Mouse (Mus musculus) stomach, postnatal 0 days (tissue): ENCODE measurements at regions not wholly inside any gene's neighbourhood (a gene's known extent, or its start where the extent isn't known, plus 50 kb on each side); places are given as distances from the start of the nearest gene placed in this dataset.

ENCODE experiments used
- ATAC-seq: fragments of 200-750 bp; cut with Nextera tagmentation; 2 replicates; pipeline ENCODE4 v1.8.0; 2017; ENCODE audit not compliant: low FRiP score, low TSS enrichment
- DNase-seq: peaks from one replicate; pipeline ENCODE4 v3.0.0-alpha.2; 2016; ENCODE audit warnings: low spot score
- H3K27ac ChIP-seq: fragments of 300-500 bp; sonication (generic); replicated peaks from 2 replicates; pipeline ENCODE4 v1.5.1; 2014; ENCODE audit warnings: mild to moderate bottlenecking, control low read depth
- H3K27me3 ChIP-seq: fragments of 300-500 bp; sonication (generic); 2 replicates; pipeline ENCODE4 v1.6.1; 2014; ENCODE audit warnings: low read length; ENCODE audit not compliant: control insufficient read depth, insufficient read depth
- H3K36me3 ChIP-seq: fragments of 300-500 bp; sonication (generic); 2 replicates; pipeline ENCODE4 v1.6.1; 2014; ENCODE audit warnings: low read length, mixed read lengths; ENCODE audit not compliant: control insufficient read depth, insufficient read depth
- H3K4me1 ChIP-seq: fragments of 300-500 bp; sonication (generic); replicated peaks from 2 replicates; pipeline ENCODE4 v1.6.1; 2014; ENCODE audit warnings: antibody characterized with exemption; ENCODE audit not compliant: control insufficient read depth, insufficient read depth
- H3K4me2 ChIP-seq: fragments of 300-500 bp; sonication (generic); replicated peaks from 2 replicates; pipeline ENCODE4 v1.6.1; 2014; ENCODE audit warnings: low read depth, mild to moderate bottlenecking, control low read depth, moderate library complexity
- H3K4me3 ChIP-seq: fragments of 300-500 bp; sonication (generic); 2 replicates; pipeline ENCODE4 v1.5.1; 2014; ENCODE audit warnings: low read depth, low read length, control low read depth
- H3K9ac ChIP-seq: fragments of 300-500 bp; sonication (generic); 2 replicates; pipeline ENCODE4 v1.6.1; 2014; ENCODE audit warnings: mild to moderate bottlenecking, low read length, control low read depth, mixed read lengths
- H3K9me3 ChIP-seq: fragments of 300-500 bp; sonication (generic); 2 replicates; pipeline ENCODE4 v1.6.1; 2016; ENCODE audit warnings: low read length; ENCODE audit not compliant: control insufficient read depth
- CTCF ChIP-seq: IDR thresholded peaks from 2 replicates; pipeline ENCODE4 v1.5.1; 2016; ENCODE audit warnings: antibody characterized with exemption, low read depth, mild to moderate bottlenecking, moderate library complexity
- EP300 ChIP-seq: optimal IDR thresholded peaks from 2 replicates; pipeline ENCODE3; 2016; ENCODE audit warnings: antibody characterized with exemption
- WGBS: fragments of 180-500 bp; shearing (Covaris S2); extraction: QIAGEN DNeasy Blood & Tissue Kit; methylation state at CpG from one replicate; pipeline ENCODE4 v1.1.7; 2014; 5-methylcytosine and 5-hydroxymethylcytosine counted together

DNA sequence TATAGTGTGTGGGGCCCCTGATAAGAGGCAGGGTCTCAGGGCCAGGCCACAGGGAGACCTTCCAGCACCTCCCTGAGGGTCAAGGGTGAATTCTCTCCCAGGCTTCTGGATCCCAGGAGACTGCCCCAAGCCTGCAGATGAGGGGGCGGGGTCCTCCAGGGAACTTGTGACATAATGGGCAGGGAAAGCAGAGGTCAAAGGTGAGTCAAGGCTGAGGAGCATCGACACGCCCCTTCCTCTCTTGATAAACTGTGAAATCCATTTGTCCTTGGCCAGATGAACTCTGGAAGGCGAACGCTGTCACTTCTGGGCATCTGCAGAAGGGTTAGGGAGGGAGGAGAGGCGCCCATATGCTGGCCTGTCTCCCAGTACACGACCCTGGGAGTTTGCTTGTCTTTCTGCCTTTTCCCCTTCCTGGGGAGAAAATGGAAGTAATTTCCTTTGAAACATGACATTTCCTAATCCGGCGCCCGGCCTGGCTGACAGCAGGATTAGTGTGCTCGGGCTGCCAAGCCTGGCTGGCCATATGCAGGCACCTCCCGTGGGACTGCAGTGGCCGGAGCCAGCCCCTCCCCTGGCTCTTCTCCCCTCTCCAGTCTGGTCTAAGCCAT lies 160.4 kb upstream of the 4931429L15Rik start:
- Histone ChIP-seq H3K27ac (no peak overlapping the region), H3K4me3 (no peak overlapping the region), H3K4me2 (no peak overlapping the region; the same call in 1 of the 2 replicates), H3K27me3 (no peaks in the 10 kb centered on the region), H3K4me1 (no peaks in the 10 kb centered on the region), H3K36me3 (no peaks in the 10 kb centered on the region), H3K9ac (no peak overlapping the region), H3K9me3 (no peaks in the 10 kb centered on the region)
- no peak for TF ChIP-seq CTCF
- no peak for TF ChIP-seq EP300
- WGBS, result 12% methylated on average over 13 of the region's 13 CpGs
- ATAC-seq (no peak), DNase-seq (no peak)

DNA sequence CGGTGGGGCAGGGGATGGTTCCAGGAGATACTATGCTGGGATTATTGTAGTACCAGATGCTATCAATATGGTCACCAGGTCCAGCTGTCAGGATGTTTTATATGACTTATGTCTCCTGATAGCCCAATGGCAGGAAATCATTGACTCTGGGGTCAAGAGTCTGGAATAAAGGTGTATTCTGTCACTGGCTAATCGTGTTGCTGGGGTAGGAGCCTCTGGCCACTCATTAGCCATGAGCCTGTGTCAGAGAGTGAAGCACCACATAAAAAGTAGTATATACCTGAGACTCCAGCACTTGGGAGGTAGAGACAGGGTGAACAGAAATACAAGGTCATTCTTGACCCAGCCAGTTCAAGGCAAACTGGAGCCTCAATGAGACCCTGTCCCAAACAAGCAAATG lies 158.8 kb upstream of the 4931429L15Rik start:
- Histone ChIP-seq H3K9ac (no peak overlapping the region), H3K36me3 (no peaks in the 10 kb centered on the region), H3K27ac (no peak overlapping the region), H3K4me2 (no peak overlapping the region), H3K27me3 (no peaks in the 10 kb centered on the region), H3K9me3 (no peaks in the 10 kb centered on the region), H3K4me3 (no peak overlapping the region), H3K4me1 (no peaks in the 10 kb centered on the region)
- ATAC-seq, result no peak
- no peak for DNase-seq
- TF ChIP-seq EP300, result no peak
- TF ChIP-seq CTCF, result no peak
- WGBS, result 43% methylated on average over 2 of the region's 2 CpGs

DNA sequence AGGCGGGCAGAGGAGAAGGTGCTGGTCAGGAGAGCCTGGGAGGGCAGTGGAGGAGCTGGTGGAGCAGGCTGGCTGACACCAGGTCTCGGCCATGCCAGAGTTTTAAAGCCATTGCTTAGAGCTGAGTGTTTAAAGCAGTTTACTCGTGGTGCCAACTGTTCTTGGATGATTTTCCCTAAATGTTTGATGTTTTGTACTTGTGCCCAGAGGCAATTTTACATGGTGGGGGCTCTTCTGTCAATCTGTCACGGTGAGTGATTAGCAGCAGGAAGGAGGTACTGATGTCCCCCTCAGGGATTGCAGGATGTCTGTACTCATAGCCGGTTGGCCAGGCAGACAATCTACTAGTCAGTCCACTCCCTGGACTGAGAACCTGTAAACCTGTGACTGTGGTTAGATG lies 156.7 kb upstream of the 4931429L15Rik start:
- 66% methylated on average over 5 of the region's 5 CpGs for WGBS
- Histone ChIP-seq H3K4me3 (no peak overlapping the region), H3K4me1 (no peaks in the 10 kb centered on the region), H3K27me3 (no peaks in the 10 kb centered on the region), H3K4me2 (no peak overlapping the region), H3K27ac (no peak overlapping the region), H3K9me3 (no peaks in the 10 kb centered on the region), H3K36me3 (no peaks in the 10 kb centered on the region), H3K9ac (no peak overlapping the region)
- TF ChIP-seq EP300 (no peak), CTCF (no peak)
- ATAC-seq (no peak), DNase-seq (no peak)

DNA sequence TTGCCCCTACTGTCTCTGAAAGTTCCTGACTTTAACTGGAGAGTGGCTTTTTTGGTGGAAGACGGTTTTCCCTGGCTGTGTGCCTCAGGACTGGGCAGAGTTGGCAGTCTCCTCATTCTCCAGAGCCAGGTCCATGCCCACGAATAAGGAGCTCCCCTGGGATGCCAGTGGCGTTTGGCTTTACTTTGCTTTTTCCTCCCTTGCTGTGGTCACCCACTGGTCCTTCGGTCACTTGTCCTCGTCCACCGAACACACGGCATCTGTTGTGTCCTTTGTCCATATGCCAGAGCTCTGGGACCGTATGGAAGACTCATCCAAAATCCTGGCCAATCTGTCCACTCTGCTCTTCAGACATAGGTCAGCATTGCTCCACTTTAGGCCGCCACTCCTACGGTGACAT lies 153.9 kb upstream of the 4931429L15Rik start:
- DNase-seq (no peak), ATAC-seq (no peak)
- Histone ChIP-seq H3K4me1 (no peaks in the 10 kb centered on the region), H3K9ac (no peak overlapping the region), H3K9me3 (no peaks in the 10 kb centered on the region), H3K4me3 (no peak overlapping the region), H3K36me3 (no peaks in the 10 kb centered on the region), H3K27ac (no peak overlapping the region), H3K4me2 (no peak overlapping the region), H3K27me3 (no peaks in the 10 kb centered on the region)
- TF ChIP-seq EP300 (no peak), CTCF (no peak)
- WGBS, result 83% methylated on average over 10 of the region's 10 CpGs

DNA sequence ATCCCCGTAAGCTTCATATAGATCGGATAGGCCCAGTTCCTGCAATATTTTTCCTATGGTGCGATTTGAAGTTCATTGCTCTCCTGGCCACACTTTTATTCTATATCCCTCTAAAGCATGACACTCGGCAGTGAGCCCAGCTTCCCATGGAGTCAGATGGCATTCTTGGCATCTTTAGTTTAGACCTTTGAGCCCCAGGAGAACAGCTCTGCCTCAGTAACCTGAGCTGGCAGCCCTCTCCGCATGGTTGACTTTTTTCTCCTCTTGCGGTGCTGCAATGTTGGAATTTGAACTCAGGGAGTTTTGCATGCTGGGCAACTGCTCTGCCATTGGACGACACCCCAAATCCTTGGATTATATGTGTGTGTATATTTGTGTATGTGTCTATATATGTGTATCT lies 149.7 kb upstream of the 4931429L15Rik start:
- TF ChIP-seq EP300 (no peak), CTCF (no peak)
- WGBS, result 80% methylated on average over 7 of the region's 7 CpGs
- Histone ChIP-seq H3K9ac (no peak overlapping the region), H3K36me3 (no peaks in the 10 kb centered on the region), H3K9me3 (no peaks in the 10 kb centered on the region), H3K4me1 (no peaks in the 10 kb centered on the region), H3K4me3 (no peak overlapping the region), H3K4me2 (no peak overlapping the region), H3K27ac (no peak overlapping the region), H3K27me3 (no peaks in the 10 kb centered on the region)
- no peak for DNase-seq
- ATAC-seq, result no peak

DNA sequence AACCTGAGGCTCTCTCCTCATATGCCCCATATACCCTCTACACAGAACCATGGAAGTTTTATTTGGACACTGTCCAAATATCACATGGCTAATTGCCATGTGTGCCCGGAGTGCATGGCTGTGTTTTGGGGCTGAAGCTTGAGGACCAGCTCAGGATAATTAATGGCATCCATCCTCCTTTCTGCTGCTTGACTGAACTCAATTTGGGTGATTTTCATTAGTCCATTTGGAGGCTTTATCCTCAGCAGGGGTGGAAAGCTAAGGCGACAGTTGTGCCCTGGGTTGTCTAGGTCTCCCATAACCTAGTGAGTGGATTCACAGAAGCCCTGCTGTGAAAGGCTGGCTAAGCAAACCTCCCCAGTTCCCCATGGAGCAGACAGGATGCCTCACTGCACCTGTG lies 148.5 kb upstream of the 4931429L15Rik start:
- Histone ChIP-seq H3K4me3 (no peak overlapping the region), H3K9me3 (no peaks in the 10 kb centered on the region), H3K4me2 (no peak overlapping the region), H3K9ac (no peak overlapping the region), H3K27ac (no peak overlapping the region), H3K27me3 (no peaks in the 10 kb centered on the region), H3K36me3 (no peaks in the 10 kb centered on the region), H3K4me1 (no peaks in the 10 kb centered on the region)
- 45% methylated on average over 2 of the region's 2 CpGs for WGBS
- no peak for TF ChIP-seq CTCF
- TF ChIP-seq EP300, result no peak
- no peak for ATAC-seq
- no peak for DNase-seq
